Mouse (Mus musculus) small intestine, adult 2 months (tissue): ENCODE results near the gene Hoxc5. TPM values are rescaled to one million over a fixed set of nuclear protein-coding genes. Genes with fewer than 3 reads are reported as not detected.

Experiments
- H3K27ac ChIP-seq: fragments of 200-500 bp; 2 replicates; pipeline ENCODE4 v1.5.1; 2012; ENCODE audit warnings: low read depth, low read length, control low read depth, inconsistent platforms; ENCODE audit not compliant: insufficient read depth
- H3K27me3 ChIP-seq: fragments of 200-500 bp; 2 replicates; pipeline ENCODE4 v1.6.1; 2012; ENCODE audit warnings: mild to moderate bottlenecking, moderate library complexity, low read length, inconsistent platforms; ENCODE audit not compliant: control insufficient read depth, insufficient read depth
- H3K36me3 ChIP-seq: fragments of 200-500 bp; 2 replicates; pipeline ENCODE4 v1.6.1; 2012; ENCODE audit warnings: mild to moderate bottlenecking, low read length, control low read depth, inconsistent platforms; ENCODE audit not compliant: control insufficient read depth, insufficient read depth
- H3K4me1 ChIP-seq: fragments of 200-500 bp; 2 replicates; pipeline ENCODE4 v1.6.1; 2012; ENCODE audit warnings: low read length, inconsistent platforms, mixed read lengths; ENCODE audit not compliant: control insufficient read depth, insufficient read depth, insufficient read length
- H3K4me3 ChIP-seq: fragments of 200-500 bp; 2 replicates; pipeline ENCODE4 v1.5.1; 2012; ENCODE audit warnings: low read depth, mild to moderate bottlenecking, control low read depth, inconsistent platforms, low read length, moderate library complexity
- CTCF ChIP-seq: fragments of 200-500 bp; IDR thresholded peaks from 2 replicates; pipeline ENCODE4 v1.5.1; 2012; ENCODE audit warnings: low read depth, mild to moderate bottlenecking, control low read depth, inconsistent platforms, low read length, moderate library complexity, mixed read lengths; ENCODE audit not compliant: insufficient replicate concordance, insufficient read length; ENCODE audit errors: extremely low read depth
- POLR2A ChIP-seq: fragments of 200-500 bp; IDR thresholded peaks from 2 replicates; pipeline ENCODE4 v1.6.1; 2012; ENCODE audit warnings: low read depth, mild to moderate bottlenecking, control low read depth, inconsistent platforms, low read length, moderate library complexity
- WGBS: fragments of 180-500 bp; shearing (Covaris S2); methylation state at CpG from one replicate; pipeline ENCODE4 v1.1.7; 2018; 5-methylcytosine and 5-hydroxymethylcytosine counted together
- polyA plus RNA-seq: library from polyadenylated mRNA; depleted of rRNA; stranded (reverse); fragments of >200 nt; gene quantifications from 2 replicates; pipeline ENCODE4 v1.2.3, GENCODE M21; 2012

The Hoxc5 gene
- polyA plus RNA-seq, 1 experiment, result 1.7 TPM

- WGBS, result 14% methylated on average over 1 of the region's 1 CpGs
- TF ChIP-seq POLR2A (no peak), CTCF (no peak)
- Histone ChIP-seq H3K27ac (no peak overlapping the region), H3K27me3 (peaks cover 22% of the 10 kb centered on the region), H3K36me3 (no peaks in the 10 kb centered on the region), H3K4me3 (no peak overlapping the region), H3K4me1 (no peaks in the 10 kb centered on the region)
Measured at GRCm38 (mm10) chr15:103042209-103042608, 75.0 kb downstream of the Hoxc5 start.

GRCm38 (mm10) chr15:103051670-103052069 lies 84.4 kb downstream of the Hoxc5 start:
- Histone ChIP-seq H3K4me3 (no peak overlapping the region), H3K4me1 (no peaks in the 10 kb centered on the region), H3K36me3 (no peaks in the 10 kb centered on the region), H3K27me3 (peaks cover 8% of the 10 kb centered on the region), H3K27ac (no peak overlapping the region)
- no peak for TF ChIP-seq POLR2A
- WGBS, result 78% methylated on average over 2 of the region's 2 CpGs

GRCm38 (mm10) chr15:103053210-103053609 lies 86.0 kb downstream of the Hoxc5 start:
- Histone ChIP-seq H3K36me3 (no peaks in the 10 kb centered on the region), H3K27me3 (peaks cover 6% of the 10 kb centered on the region), H3K27ac (no peak overlapping the region), H3K4me1 (no peaks in the 10 kb centered on the region), H3K4me3 (no peak overlapping the region)
- no peak for TF ChIP-seq POLR2A
- no peak for TF ChIP-seq CTCF

GRCm38 (mm10) chr15:103056396-103056795 lies 89.2 kb downstream of the Hoxc5 start:
- Histone ChIP-seq H3K4me3 (no peak overlapping the region), H3K27ac (no peak overlapping the region), H3K4me1 (no peaks in the 10 kb centered on the region; the same call in 1 of the 2 replicates), H3K36me3 (no peaks in the 10 kb centered on the region), H3K27me3 (peaks cover 36% of the 10 kb centered on the region)
- TF ChIP-seq POLR2A, result no peak
- no peak for TF ChIP-seq CTCF
- 77% methylated on average over 2 of the region's 2 CpGs for WGBS

GRCm38 (mm10) chr15:103058715-103059114 lies 91.5 kb downstream of the Hoxc5 start:
- Histone ChIP-seq H3K36me3 (no peaks in the 10 kb centered on the region), H3K27ac (peak overlapping the region; percentile 83), H3K4me3 (peak overlapping the region; percentile 35), H3K27me3 (peaks cover 44% of the 10 kb centered on the region), H3K4me1 (no peaks in the 10 kb centered on the region; the same call in 1 of the 2 replicates)
- 39% methylated on average over 12 of the region's 12 CpGs for WGBS
- TF ChIP-seq CTCF (no peak), POLR2A (no peak)

- 15% methylated on average over 21 of the region's 21 CpGs for WGBS
- Histone ChIP-seq H3K27me3 (peaks cover 44% of the 10 kb centered on the region), H3K4me1 (no peaks in the 10 kb centered on the region; the same call in 1 of the 2 replicates), H3K4me3 (peak overlapping the region; percentile 43), H3K36me3 (no peaks in the 10 kb centered on the region), H3K27ac (peak overlapping the region; percentile 83)
- TF ChIP-seq CTCF (no peak), POLR2A (no peak)
Measured at GRCm38 (mm10) chr15:103059393-103059992, 92.2 kb downstream of the Hoxc5 start.

GRCm38 (mm10) chr15:103060021-103060340 lies 92.7 kb downstream of the Hoxc5 start:
- Histone ChIP-seq H3K4me3 (peak overlapping the region; percentile 41), H3K4me1 (no peaks in the 10 kb centered on the region; the same call in 1 of the 2 replicates), H3K27me3 (peaks cover 44% of the 10 kb centered on the region), H3K27ac (peak overlapping the region; percentile 83), H3K36me3 (no peaks in the 10 kb centered on the region)
- TF ChIP-seq POLR2A (no peak), CTCF (no peak)
- WGBS, result 36% methylated on average over 11 of the region's 11 CpGs
